Mouse (Mus musculus) thymus, adult 2 months (tissue): Measurements from ENCODE around the gene Vav3.

Experiments
- CTCF ChIP-seq: fragments of 200-500 bp; IDR thresholded peaks from 2 replicates; pipeline ENCODE4 v1.5.1; 2012; ENCODE audit warnings: mild to moderate bottlenecking, control low read depth, low read length, moderate library complexity, borderline replicate concordance; ENCODE audit not compliant: control insufficient read depth, poor library complexity, insufficient read depth; ENCODE audit errors: extremely low read depth
- POLR2A ChIP-seq: fragments of 200-500 bp; IDR thresholded peaks from 2 replicates; pipeline ENCODE4 v1.6.1; 2012; ENCODE audit warnings: mild to moderate bottlenecking, low read length, control low read depth, moderate library complexity; ENCODE audit not compliant: control insufficient read depth, poor library complexity, insufficient read depth; ENCODE audit errors: extremely low read depth

DNA sequence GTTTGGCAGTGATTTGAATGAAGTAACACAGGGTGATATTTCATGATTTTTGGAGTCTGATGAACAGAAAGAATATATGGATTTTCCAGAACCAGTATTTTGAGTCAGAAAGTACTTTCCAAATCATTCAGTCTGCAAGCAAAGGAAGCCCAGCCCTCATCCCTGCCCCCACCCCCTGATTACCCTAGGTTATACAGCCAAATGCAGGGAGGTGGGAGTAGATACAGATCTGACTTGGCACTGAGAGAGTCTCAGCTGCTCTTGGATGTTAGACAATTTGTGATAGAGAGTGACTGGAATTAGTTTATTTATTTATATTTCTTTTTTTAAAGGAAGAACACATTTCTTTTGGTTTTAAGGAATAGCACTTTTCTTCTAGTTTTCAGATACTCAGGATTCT is 18.2 kb upstream of the Vav3 start:
- TF ChIP-seq POLR2A (no peak), CTCF (no peak)
